Mouse (Mus musculus) liver, postnatal 0 days (tissue): Measurements from ENCODE around the gene Slc45a1.

Experiments used
- CTCF ChIP-seq: sonication (generic); IDR thresholded peaks from 2 replicates; pipeline ENCODE4 v1.5.1; 2016; ENCODE audit warnings: antibody characterized with exemption, low read depth
- EP300 ChIP-seq: IDR thresholded peaks from 2 replicates; pipeline ENCODE4 v1.6.1; 2016; ENCODE audit warnings: antibody characterized with exemption, low read depth, mild to moderate bottlenecking

- TF ChIP-seq EP300 (no peak), CTCF (no peak)
Observed at GRCm38 (mm10) chr4:150689553-150689952, 37.6 kb upstream of the Slc45a1 start.
